Mouse (Mus musculus) 3134 (cell line): ENCODE measurements around the gene Upp1.
"Not testable (repeated sequence)": the region's sequence is repeated elsewhere in the genome, so short reads cannot be mapped to it uniquely, and the experiment has no call there.

Source experiments
- DNase-seq: peaks from one replicate; pipeline ENCODE4 v3.0.0-alpha.2; 2011; ENCODE audit warnings: low spot score; ENCODE audit not compliant: insufficient read length; ENCODE audit errors: extremely low read depth

Upp1 gene

DNA sequence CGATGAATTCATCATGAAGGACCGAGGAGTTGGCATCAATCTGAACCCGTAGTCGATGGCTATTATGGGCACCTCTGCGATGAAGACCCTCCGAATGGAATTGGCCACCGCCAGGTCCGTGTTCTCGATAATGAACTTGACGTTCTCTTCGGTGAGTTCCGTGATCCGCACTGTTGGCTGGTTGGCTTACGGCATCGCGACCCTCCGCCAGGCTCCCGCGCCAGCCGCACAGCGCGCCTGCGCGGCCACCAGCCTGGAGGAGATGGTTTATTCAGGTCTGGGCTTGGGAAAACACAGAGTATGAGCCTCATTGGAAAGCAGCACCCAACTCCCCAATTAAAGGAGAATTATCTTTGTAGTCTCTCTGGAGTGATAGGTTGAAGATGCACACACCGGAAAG, 32.5 kb downstream of the Upp1 start:
- not testable (repeated sequence) for DNase-seq

GRCm38 (mm10) chr11:9159953-9160352, 42.0 kb downstream of the Upp1 start:
- no peak for DNase-seq

DNA sequence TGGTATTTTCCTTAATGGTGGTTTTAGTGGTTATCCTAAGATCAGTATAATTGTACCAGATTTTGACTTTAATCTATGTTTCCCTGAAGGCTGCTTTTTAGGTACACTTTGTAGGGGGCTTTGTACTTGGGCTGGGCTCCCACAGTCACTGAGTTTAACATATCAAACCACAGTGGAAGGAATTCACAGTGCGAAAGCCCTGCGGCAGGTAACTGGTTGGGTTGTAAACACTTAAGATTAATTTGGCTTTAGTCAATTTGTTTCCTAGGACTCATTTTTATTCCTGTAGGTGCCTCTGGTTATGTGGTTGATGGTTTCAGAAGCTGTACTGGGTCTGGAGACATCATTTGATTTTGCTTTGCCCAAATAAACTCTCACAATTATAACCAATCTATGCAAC, 49.4 kb downstream of the Upp1 start:
- no peak for DNase-seq

GRCm38 (mm10) chr11:9181477-9181876, 63.6 kb downstream of the Upp1 start:
- no peak for DNase-seq
